Mouse (Mus musculus): ENCODE data around the gene Cdhr3. TPM values are rescaled to one million over a fixed set of nuclear protein-coding genes. Genes with fewer than 3 reads are reported as not detected.

Gene Cdhr3
- polyA plus RNA-seq, 1 experiment from 2014 or later, result not detected

DNA sequence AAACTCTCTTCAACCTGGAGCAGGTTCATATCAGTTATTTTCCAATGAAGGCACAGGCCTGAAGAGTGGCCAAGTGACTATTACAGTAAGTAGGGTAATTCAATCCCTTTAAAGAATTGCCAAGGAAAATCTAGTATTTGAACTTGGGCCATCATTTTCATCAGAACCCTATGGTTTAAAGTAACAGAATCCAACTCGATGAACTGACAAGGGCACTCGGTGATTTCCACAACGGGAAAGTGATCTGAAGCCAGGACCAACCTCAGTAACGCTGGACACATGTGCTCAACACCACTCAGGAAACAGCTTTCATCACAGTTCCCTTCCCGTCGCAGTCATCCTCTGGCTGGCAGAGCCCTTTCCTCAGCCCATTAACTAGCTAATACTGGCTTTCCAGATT is 68.2 kb downstream of the Cdhr3 start:
- Histone ChIP-seq H3K4me1 (replicated peaks; ENCODE audit: control insufficient read depth, insufficient read depth, low read length) (peaks cover 11% of the 10 kb centered on the region), H3K27ac (ENCODE audit: low read depth) (no peak overlapping the region), H3K27me3 (replicated peaks; ENCODE audit: control insufficient read depth, insufficient read depth, low read length) (0 out of 2 replicates have a peak, but pooled peaks cover 2% of the 10 kb centered on the region), H3K9ac (ENCODE audit: low read length) (no peak overlapping the region), H3K9me3 (ENCODE audit: control insufficient read depth, low read length) (no peaks in the 10 kb centered on the region), H3K4me3 (ENCODE audit: low read depth, low read length) (no peak overlapping the region), H3K36me3 (ENCODE audit: control insufficient read depth, insufficient read depth, low read length) (no peaks in the 10 kb centered on the region), H3K4me2 (ENCODE audit: low read length) (no peak overlapping the region)
- 79% methylated on average over 6 of the region's 6 CpGs for WGBS
- ATAC-seq (replicated peaks; ENCODE audit: low FRiP score, low TSS enrichment, low read depth) (no peak), DNase-seq (ENCODE audit: low spot score) (no peak)

DNA sequence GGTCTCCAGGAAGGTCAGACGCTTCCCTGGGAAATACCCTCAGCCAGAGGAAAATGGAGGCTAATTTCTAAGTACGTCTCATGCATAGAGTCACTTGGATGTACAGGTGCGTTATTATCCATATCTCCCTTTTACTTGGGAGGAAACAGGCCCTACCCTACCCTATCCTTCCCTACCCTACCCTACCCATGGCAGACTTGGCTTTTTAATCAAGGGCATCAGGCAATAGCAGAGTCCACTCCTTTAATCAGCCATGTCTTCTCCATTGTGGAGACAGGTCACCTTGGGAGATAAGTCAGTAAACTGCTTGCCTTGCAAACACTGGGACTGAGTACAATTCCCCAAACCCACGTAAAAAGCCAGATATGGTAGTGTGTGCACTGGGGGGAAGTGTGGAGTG is 70.9 kb downstream of the Cdhr3 start:
- Histone ChIP-seq H3K36me3 (ENCODE audit: control insufficient read depth, insufficient read depth, low read length) (no peaks in the 10 kb centered on the region), H3K4me2 (ENCODE audit: low read length) (no peak overlapping the region), H3K27me3 (replicated peaks; ENCODE audit: control insufficient read depth, insufficient read depth, low read length) (0 out of 2 replicates have a peak, but pooled peaks cover 1% of the 10 kb centered on the region), H3K4me1 (replicated peaks; ENCODE audit: control insufficient read depth, insufficient read depth, low read length) (0 out of 2 replicates have a peak, but pooled peaks cover 3% of the 10 kb centered on the region), H3K9ac (ENCODE audit: low read length) (no peak overlapping the region), H3K9me3 (ENCODE audit: control insufficient read depth, low read length) (no peaks in the 10 kb centered on the region), H3K4me3 (ENCODE audit: low read depth, low read length) (no peak overlapping the region), H3K27ac (ENCODE audit: low read depth) (no peak overlapping the region)
- no peak for ATAC-seq (replicated peaks; ENCODE audit: low FRiP score, low TSS enrichment, low read depth)
- WGBS, result 86% methylated on average over 4 of the region's 4 CpGs
- no peak for DNase-seq (ENCODE audit: low spot score)

DNA sequence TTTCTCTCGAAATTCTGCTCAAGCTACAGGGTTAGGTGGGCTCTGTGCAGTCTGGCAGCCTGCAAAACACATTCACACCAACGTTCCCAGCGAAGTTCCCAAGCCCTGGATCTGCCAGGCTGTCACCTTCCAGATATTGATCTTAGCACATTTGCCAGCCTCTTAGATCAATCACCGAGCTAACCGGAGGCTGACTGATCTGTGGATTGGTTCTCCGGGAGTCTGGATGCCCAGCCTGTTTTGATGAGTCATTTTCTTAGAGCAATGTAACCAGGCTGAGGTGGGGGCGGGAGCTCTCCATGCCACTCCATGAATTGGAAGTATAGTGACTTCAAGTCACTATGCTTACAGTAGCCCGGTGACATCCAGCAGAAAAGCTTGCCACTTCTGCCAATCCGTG is 71.5 kb downstream of the Cdhr3 start:
- H3K9me3 ChIP-seq (ENCODE audit: control insufficient read depth, low read length), result no peaks in the 10 kb centered on the region
- H3K9ac ChIP-seq (ENCODE audit: low read length), result no peak overlapping the region
- no peaks in the 10 kb centered on the region for H3K27me3 ChIP-seq (replicated peaks; ENCODE audit: control insufficient read depth, insufficient read depth, low read length)
- no peak overlapping the region for H3K4me3 ChIP-seq (ENCODE audit: low read depth, low read length)
- no peaks in the 10 kb centered on the region for H3K36me3 ChIP-seq (ENCODE audit: control insufficient read depth, insufficient read depth, low read length)
- DNase-seq (ENCODE audit: low spot score) (no peak), ATAC-seq (replicated peaks; ENCODE audit: low FRiP score, low TSS enrichment, low read depth) (no peak)
- H3K4me2 ChIP-seq (ENCODE audit: low read length), result no peak overlapping the region
- WGBS, result 81% methylated on average over 9 of the region's 9 CpGs
- H3K4me1 ChIP-seq (replicated peaks; ENCODE audit: control insufficient read depth, insufficient read depth, low read length), result 0 out of 2 replicates have a peak, but pooled peaks cover 3% of the 10 kb centered on the region
- no peak overlapping the region for H3K27ac ChIP-seq (ENCODE audit: low read depth)

DNA sequence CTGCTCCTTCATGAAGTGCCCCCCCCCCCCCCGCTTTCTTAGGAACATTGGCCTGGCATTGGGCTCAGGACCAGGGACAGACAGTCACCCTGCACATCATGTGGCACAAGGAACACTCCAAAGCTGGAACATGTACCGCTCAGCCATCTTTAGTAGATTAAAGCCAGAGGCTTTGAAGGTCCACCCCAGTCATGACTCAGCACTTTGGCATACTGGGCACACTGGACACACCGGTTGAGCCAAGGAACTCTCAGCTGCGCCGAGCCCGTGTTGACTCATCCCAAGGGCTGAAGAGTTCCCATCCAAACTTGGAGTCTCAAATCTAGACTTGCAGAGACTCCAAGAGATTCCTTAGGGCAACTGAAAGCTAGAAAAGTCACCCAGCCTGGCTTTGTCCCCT is 72.7 kb downstream of the Cdhr3 start:
- no peak for DNase-seq (ENCODE audit: low spot score)
- no peaks in the 10 kb centered on the region for H3K9me3 ChIP-seq (ENCODE audit: control insufficient read depth, low read length)
- H3K4me1 ChIP-seq (replicated peaks; ENCODE audit: control insufficient read depth, insufficient read depth, low read length), result 0 out of 2 replicates have a peak, but pooled peaks cover 3% of the 10 kb centered on the region
- H3K4me3 ChIP-seq (ENCODE audit: low read depth, low read length), result no peak overlapping the region
- ATAC-seq (replicated peaks; ENCODE audit: low FRiP score, low TSS enrichment, low read depth), result no peak
- H3K9ac ChIP-seq (ENCODE audit: low read length), result no peak overlapping the region
- no peak overlapping the region for H3K4me2 ChIP-seq (ENCODE audit: low read length)
- no peaks in the 10 kb centered on the region for H3K27me3 ChIP-seq (replicated peaks; ENCODE audit: control insufficient read depth, insufficient read depth, low read length)
- WGBS, result 82% methylated on average over 6 of the region's 6 CpGs
- no peaks in the 10 kb centered on the region for H3K36me3 ChIP-seq (ENCODE audit: control insufficient read depth, insufficient read depth, low read length)
- no peak overlapping the region for H3K27ac ChIP-seq (ENCODE audit: low read depth)

DNA sequence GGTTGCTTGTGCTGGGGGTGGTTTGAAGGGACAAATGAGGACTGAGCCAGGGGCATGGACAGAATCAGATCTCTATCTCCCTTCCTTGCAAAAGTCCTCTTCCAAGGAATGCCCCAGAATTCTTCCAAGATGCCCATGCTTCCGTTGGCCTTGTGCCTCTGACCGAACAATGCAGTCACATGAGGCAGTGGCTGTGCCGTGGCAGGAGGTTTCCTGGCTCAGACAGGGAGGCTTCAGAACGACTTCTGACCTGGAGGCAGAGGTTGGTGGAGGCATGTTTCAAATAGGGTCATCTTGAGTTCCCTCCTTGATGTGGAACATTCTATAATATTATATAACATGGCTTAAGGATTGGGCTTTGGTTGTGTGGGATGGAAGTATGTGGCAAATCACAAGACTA is 74.1 kb downstream of the Cdhr3 start:
- Histone ChIP-seq H3K36me3 (ENCODE audit: control insufficient read depth, insufficient read depth, low read length) (no peaks in the 10 kb centered on the region), H3K27ac (ENCODE audit: low read depth) (no peak overlapping the region), H3K9me3 (ENCODE audit: control insufficient read depth, low read length) (no peaks in the 10 kb centered on the region), H3K4me1 (replicated peaks; ENCODE audit: control insufficient read depth, insufficient read depth, low read length) (0 out of 2 replicates have a peak, but pooled peaks cover 3% of the 10 kb centered on the region), H3K9ac (ENCODE audit: low read length) (no peak overlapping the region), H3K4me3 (ENCODE audit: low read depth, low read length) (no peak overlapping the region), H3K4me2 (ENCODE audit: low read length) (no peak overlapping the region), H3K27me3 (replicated peaks; ENCODE audit: control insufficient read depth, insufficient read depth, low read length) (no peaks in the 10 kb centered on the region)
- 74% methylated on average over 4 of the region's 4 CpGs for WGBS
- DNase-seq (ENCODE audit: low spot score) (no peak), ATAC-seq (replicated peaks; ENCODE audit: low FRiP score, low TSS enrichment, low read depth) (no peak)

DNA sequence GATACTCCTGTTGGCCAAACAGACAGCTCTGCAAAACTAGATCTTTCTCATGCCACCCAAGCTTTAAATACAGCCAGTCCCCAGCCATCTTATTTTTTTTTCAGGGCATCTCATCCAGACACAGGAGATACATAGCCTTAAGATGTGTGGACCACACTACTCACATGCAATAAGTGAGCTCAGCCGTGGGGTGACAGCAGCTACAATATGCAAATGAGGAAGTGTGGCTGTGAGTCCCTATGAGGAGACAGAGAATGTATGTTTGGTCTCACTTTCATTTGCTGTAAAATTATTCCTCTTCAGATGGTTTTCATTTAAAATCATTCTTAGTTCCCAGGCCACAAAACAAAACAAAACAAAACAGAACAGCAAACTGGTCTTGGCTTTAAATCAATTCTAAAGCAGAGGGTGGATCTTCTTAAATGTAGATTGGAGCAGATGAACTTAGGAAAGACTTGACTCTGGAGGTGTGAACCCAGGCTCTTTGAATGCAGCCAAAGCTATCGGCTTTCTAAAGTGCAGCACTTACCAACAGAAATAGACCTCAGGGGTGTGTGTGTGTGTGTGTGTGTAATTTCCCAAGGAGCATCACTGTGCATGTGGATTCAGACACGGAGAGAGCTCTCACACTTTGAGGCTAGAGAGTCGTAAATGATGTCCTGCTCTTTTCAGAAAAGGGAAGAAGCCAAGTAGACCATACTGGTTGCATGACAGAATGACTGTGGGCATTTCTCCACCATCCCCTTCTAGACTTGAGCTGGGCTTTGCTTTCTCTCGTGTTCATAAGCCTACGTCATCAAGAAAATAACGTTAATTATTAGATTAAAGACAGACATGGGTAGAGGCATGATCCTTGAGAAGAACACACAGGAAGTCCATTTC is 75.6 kb downstream of the Cdhr3 start:
- H3K27ac ChIP-seq (ENCODE audit: low read depth), result no peak overlapping the region
- H3K27me3 ChIP-seq (replicated peaks; ENCODE audit: control insufficient read depth, insufficient read depth, low read length), result no peaks in the 10 kb centered on the region
- no peaks in the 10 kb centered on the region for H3K9me3 ChIP-seq (ENCODE audit: control insufficient read depth, low read length)
- WGBS, result 63% methylated on average over 7 of the region's 7 CpGs
- ATAC-seq (replicated peaks; ENCODE audit: low FRiP score, low TSS enrichment, low read depth) (no peak), DNase-seq (ENCODE audit: low spot score) (no peak)
- H3K9ac ChIP-seq (ENCODE audit: low read length), result no peak overlapping the region
- H3K4me3 ChIP-seq (ENCODE audit: low read depth, low read length), result no peak overlapping the region
- H3K4me2 ChIP-seq (ENCODE audit: low read length), result no peak overlapping the region
- 0 out of 2 replicates have a peak, but pooled peaks cover 3% of the 10 kb centered on the region for H3K4me1 ChIP-seq (replicated peaks; ENCODE audit: control insufficient read depth, insufficient read depth, low read length)
- H3K36me3 ChIP-seq (ENCODE audit: control insufficient read depth, insufficient read depth, low read length), result no peaks in the 10 kb centered on the region

DNA sequence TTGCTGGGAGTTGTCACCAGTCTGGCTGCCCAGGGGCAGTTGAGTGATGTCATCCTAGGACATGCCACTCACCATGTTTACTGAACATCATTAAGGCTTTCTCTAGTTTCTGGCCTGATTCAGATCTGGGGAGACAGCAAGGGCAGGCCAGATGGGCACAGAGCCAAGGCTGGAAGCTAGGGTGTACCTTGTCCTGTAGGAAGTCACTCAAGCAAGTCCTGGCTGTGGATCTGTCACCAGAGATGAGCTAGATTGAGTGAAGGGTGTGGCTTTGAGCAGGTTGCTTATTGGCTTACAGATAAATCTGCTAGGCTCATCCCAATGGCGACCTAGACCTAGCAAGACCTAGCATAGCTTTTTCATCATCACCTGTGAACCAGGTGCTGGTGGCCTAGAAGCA is 77.6 kb downstream of the Cdhr3 start:
- Histone ChIP-seq H3K36me3 (ENCODE audit: control insufficient read depth, insufficient read depth, low read length) (no peaks in the 10 kb centered on the region), H3K4me1 (replicated peaks; ENCODE audit: control insufficient read depth, insufficient read depth, low read length) (0 out of 2 replicates have a peak, but pooled peaks cover 3% of the 10 kb centered on the region), H3K27me3 (replicated peaks; ENCODE audit: control insufficient read depth, insufficient read depth, low read length) (no peaks in the 10 kb centered on the region), H3K9ac (ENCODE audit: low read length) (no peak overlapping the region), H3K4me3 (ENCODE audit: low read depth, low read length) (no peak overlapping the region), H3K9me3 (ENCODE audit: control insufficient read depth, low read length) (no peaks in the 10 kb centered on the region), H3K4me2 (ENCODE audit: low read length) (no peak overlapping the region), H3K27ac (ENCODE audit: low read depth) (no peak overlapping the region)
- no peak for DNase-seq (ENCODE audit: low spot score)
- 77% methylated on average over 1 of the region's 1 CpGs for WGBS
- ATAC-seq (replicated peaks; ENCODE audit: low FRiP score, low TSS enrichment, low read depth), result no peak

DNA sequence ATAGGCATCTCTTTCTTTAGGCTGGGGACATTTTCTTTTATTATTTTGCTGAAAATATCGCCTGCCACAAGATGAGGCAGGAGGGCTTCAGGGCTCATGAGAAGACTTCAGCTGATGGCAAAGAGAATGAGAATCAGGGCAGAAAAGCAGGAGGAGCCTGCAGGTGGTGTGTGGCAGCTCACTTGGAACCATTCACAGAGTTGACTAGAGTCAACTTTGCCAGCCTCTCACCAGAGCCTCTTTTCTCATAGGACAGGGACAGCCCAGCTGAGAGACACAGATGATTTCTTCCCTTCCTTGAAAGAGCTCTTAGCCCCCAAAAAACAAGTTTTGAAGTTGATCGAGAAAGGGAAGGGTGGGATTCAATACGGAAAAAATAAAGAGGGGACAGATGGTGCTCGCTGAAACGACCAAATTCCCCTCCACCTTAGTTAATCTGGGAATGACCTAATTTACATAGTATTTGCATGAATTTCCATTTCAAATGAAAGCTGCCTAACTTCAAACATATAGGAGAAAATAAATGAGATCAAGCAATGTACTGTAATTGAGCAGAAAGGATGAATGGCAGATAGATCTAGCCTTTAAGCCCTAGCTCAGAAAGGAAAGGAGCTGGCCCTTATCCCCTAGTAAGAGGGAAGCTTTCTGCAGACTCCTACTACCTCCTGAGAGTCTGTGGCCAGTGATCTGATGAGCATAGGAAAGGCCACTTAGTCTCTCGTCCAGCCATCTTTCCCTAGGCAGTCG is 78.5 kb downstream of the Cdhr3 start:
- no peaks in the 10 kb centered on the region for H3K27me3 ChIP-seq (replicated peaks; ENCODE audit: control insufficient read depth, insufficient read depth, low read length)
- DNase-seq (ENCODE audit: low spot score) (no peak), ATAC-seq (replicated peaks; ENCODE audit: low FRiP score, low TSS enrichment, low read depth) (no peak)
- WGBS, result 58% methylated on average over 7 of the region's 7 CpGs
- H3K36me3 ChIP-seq (ENCODE audit: control insufficient read depth, insufficient read depth, low read length), result no peaks in the 10 kb centered on the region
- no peak overlapping the region for H3K4me3 ChIP-seq (ENCODE audit: low read depth, low read length)
- H3K4me2 ChIP-seq (ENCODE audit: low read length), result no peak overlapping the region
- no peaks in the 10 kb centered on the region for H3K9me3 ChIP-seq (ENCODE audit: control insufficient read depth, low read length)
- H3K9ac ChIP-seq (ENCODE audit: low read length), result no peak overlapping the region
- no peak overlapping the region for H3K27ac ChIP-seq (ENCODE audit: low read depth)
- H3K4me1 ChIP-seq (replicated peaks; ENCODE audit: control insufficient read depth, insufficient read depth, low read length), result 0 out of 2 replicates have a peak, but pooled peaks cover 3% of the 10 kb centered on the region

All from intestine, embryonic 14.5 days (tissue).